Mouse (Mus musculus) heart, adult 2 months (tissue): Measurements from ENCODE around the gene Gramd1a. TPM values are rescaled to one million over a fixed set of nuclear protein-coding genes. Genes with fewer than 3 reads are reported as not detected.

Experiments used
- DNase-seq, 2 experiments: peaks; one replicate each; pipeline ENCODE4 v3.0.0; 2021
- H3K27ac ChIP-seq: fragments of 200-600 bp; 2 replicates; pipeline ENCODE4 v1.8.1; 2022
- H3K27me3 ChIP-seq: fragments of 200-500 bp; 2 replicates; pipeline ENCODE4 v1.6.1; 2012; ENCODE audit warnings: mild to moderate bottlenecking, low read length, inconsistent platforms, mixed read lengths; ENCODE audit not compliant: control insufficient read depth, insufficient read depth
- H3K36me3 ChIP-seq: fragments of 200-500 bp; 2 replicates; pipeline ENCODE4 v1.6.1; 2012; ENCODE audit warnings: low read length, inconsistent platforms; ENCODE audit not compliant: control insufficient read depth, insufficient read depth
- H3K4me1 ChIP-seq: fragments of 200-500 bp; 2 replicates; pipeline ENCODE4 v1.6.1; 2011; ENCODE audit warnings: low read length; ENCODE audit not compliant: control insufficient read depth, insufficient read depth
- H3K4me3 ChIP-seq: fragments of 200-600 bp; 2 replicates; pipeline ENCODE4 v1.8.1; 2022
- H3K79me2 ChIP-seq: fragments of 200-500 bp; replicated peaks from 2 replicates; pipeline ENCODE4 v1.6.1; 2012; ENCODE audit warnings: mild to moderate bottlenecking, inconsistent platforms, low read length, moderate library complexity, mixed read lengths; ENCODE audit not compliant: control insufficient read depth, insufficient read depth
- H3K9ac ChIP-seq: fragments of 200-500 bp; 2 replicates; pipeline ENCODE4 v1.6.1; 2012; ENCODE audit warnings: low read depth, mild to moderate bottlenecking, control low read depth, inconsistent platforms, low read length, mixed read lengths
- CTCF ChIP-seq: fragments of 200-600 bp; IDR thresholded peaks from 2 replicates; pipeline ENCODE4 v1.8.1; 2022; ENCODE audit warnings: antibody characterized with exemption, mild to moderate bottlenecking, moderate library complexity
- EP300 ChIP-seq: fragments of 200-500 bp; IDR thresholded peaks from 2 replicates; pipeline ENCODE4 v1.6.1; 2011; ENCODE audit warnings: low read depth, low read length, control low read depth; ENCODE audit not compliant: insufficient read depth
- POLR2A ChIP-seq: fragments of 200-500 bp; IDR thresholded peaks from 2 replicates; pipeline ENCODE4 v1.6.1; 2011; ENCODE audit warnings: mild to moderate bottlenecking, low read depth, low read length, control low read depth; ENCODE audit not compliant: insufficient read depth
- WGBS: fragments of 180-500 bp; shearing (Covaris S2); methylation state at CpG from one replicate; pipeline ENCODE4 v1.1.7; 2018; 5-methylcytosine and 5-hydroxymethylcytosine counted together
- intact Hi-C: fragments of 180-260 bp; cut with DNase I; formaldehyde crosslinking; loops from one replicate; pipeline ENCODE4 v1.15.1; 2025
- polyA plus RNA-seq: library from polyadenylated mRNA; depleted of rRNA; stranded (reverse); fragments of >200 nt; gene quantifications from 2 replicates; pipeline ENCODE4 v1.2.3, GENCODE M21; 2012; rRNA removed
- total RNA-seq, 2 experiments: library from RNA; stranded (reverse); gene quantifications; 2 replicates each; pipeline ENCODE4 v1.2.3; 2021

The Gramd1a gene
- total and polyA plus RNA-seq, 3 experiments = 27.9 to 64.3 (median 33.7) TPM

DNA sequence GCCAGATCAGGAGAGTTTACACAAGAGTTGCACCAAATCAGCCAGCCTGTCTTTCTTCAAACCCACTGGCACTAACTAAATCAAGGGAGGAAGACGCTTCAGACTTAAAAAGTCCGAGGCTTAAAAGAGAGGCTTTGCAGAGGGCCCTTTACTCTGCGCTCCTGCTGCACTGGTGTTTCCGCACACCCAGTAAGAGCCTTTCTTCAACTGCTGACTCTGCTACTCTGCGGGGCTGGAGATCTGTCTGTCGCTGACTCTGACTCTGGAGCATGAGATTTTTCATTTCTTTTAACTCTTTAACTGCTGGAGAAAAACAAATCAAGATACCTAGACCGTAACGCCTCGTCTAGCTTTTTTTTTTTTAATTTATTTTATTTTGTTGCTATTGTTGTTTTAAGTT is 71.6 kb downstream of the Gramd1a start:
- Histone ChIP-seq H3K27ac (peak overlapping the region; percentile 87), H3K4me3 (no peak overlapping the region), H3K9ac (no peak overlapping the region), H3K4me1 (peaks cover 18% of the 10 kb centered on the region), H3K79me2 (no peaks in the 10 kb centered on the region), H3K36me3 (no peaks in the 10 kb centered on the region), H3K27me3 (no peaks in the 10 kb centered on the region)
- intact Hi-C loops = no loop called here
- 72% methylated on average over 9 of the region's 9 CpGs for WGBS
- no peak for TF ChIP-seq EP300
- no peak for TF ChIP-seq CTCF
- TF ChIP-seq POLR2A = no peak
- no peak for DNase-seq

DNA sequence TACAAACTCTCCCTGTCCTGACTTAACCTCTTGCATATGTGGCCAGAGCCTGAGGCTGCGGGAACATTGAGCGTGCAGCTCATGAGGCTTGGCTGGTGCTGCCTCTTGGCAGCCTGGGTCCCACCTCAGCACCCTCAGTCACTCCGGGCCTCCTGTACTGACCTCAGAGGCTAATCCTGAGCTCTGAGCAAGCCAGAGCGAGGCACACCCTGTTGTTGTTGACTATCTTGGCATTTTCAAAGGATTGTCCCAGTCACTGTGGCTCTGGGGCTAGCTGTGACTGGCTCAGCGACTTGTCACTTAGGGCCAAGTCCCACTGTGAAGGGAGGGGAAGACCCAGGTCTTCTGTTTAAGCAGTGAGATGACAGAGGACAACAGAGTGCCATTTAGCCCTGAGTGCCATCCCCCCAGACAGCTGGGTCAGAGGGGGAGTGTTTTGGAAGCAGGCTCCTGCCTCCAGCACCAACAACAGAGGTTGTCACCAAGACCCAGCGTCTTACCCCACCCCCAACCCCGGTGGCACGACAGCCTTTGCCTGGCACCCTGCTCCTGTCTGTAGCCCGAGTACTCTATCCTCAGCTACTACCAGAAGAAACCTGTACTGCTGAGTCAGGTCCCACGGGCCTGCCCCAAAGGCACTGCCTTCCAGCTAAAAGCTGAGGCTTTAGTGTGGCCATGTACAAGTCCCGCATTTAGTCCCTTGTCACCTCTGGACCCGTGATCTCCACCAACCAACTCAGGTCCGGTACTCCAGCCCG is 72.7 kb downstream of the Gramd1a start:
- Histone ChIP-seq H3K4me3 (no peak overlapping the region), H3K79me2 (no peaks in the 10 kb centered on the region), H3K9ac (peak overlapping the region; percentile 21), H3K27ac (peak overlapping the region; percentile 87), H3K36me3 (no peaks in the 10 kb centered on the region), H3K27me3 (no peaks in the 10 kb centered on the region), H3K4me1 (peaks cover 16% of the 10 kb centered on the region)
- WGBS = 58% methylated on average over 14 of the region's 14 CpGs
- TF ChIP-seq EP300 = peak; percentile 98
- TF ChIP-seq CTCF = no peak
- TF ChIP-seq POLR2A = peak; percentile 42; the same call in 1 of the 2 replicates
- intact Hi-C loops = no loop called here
- DNase-seq = peak; percentile 82 to 88

- Histone ChIP-seq H3K36me3 (no peaks in the 10 kb centered on the region), H3K27me3 (no peaks in the 10 kb centered on the region), H3K4me1 (peaks cover 16% of the 10 kb centered on the region), H3K27ac (peak overlapping the region; percentile 87), H3K4me3 (no peak overlapping the region), H3K79me2 (no peaks in the 10 kb centered on the region), H3K9ac (no peak overlapping the region; the same call in 1 of the 2 replicates)
- DNase-seq = no peak
- TF ChIP-seq POLR2A = no peak
- TF ChIP-seq CTCF = no peak
- no peak for TF ChIP-seq EP300
- intact Hi-C loops = no loop called here
Observed at GRCm38 (mm10) chr7:31082106-31082505, 73.6 kb downstream of the Gramd1a start.

GRCm38 (mm10) chr7:31081106-31081505 is 74.6 kb downstream of the Gramd1a start:
- WGBS = 56% methylated on average over 1 of the region's 1 CpGs
- intact Hi-C loops = loop anchor here (2.0 kb wide), 1 partner anchor 22 kb away; the partner anchor contains the start of gene Lgi4
- Histone ChIP-seq H3K79me2 (no peaks in the 10 kb centered on the region), H3K9ac (no peak overlapping the region), H3K27me3 (no peaks in the 10 kb centered on the region), H3K4me1 (peaks cover 16% of the 10 kb centered on the region), H3K4me3 (no peak overlapping the region), H3K27ac (no peak overlapping the region; the same call in 1 of the 2 replicates), H3K36me3 (no peaks in the 10 kb centered on the region)
- TF ChIP-seq EP300 = no peak
- TF ChIP-seq CTCF = no peak
- no peak for DNase-seq

GRCm38 (mm10) chr7:31080611-31081010 is 75.1 kb downstream of the Gramd1a start:
- H3K4me3 ChIP-seq = no peak overlapping the region
- intact Hi-C loops = loop anchor here (2.0 kb wide), 1 partner anchor 22 kb away; the partner anchor contains the start of gene Lgi4
- TF ChIP-seq POLR2A (no peak), CTCF (no peak), EP300 (no peak)
- H3K27ac ChIP-seq = no peak overlapping the region
- DNase-seq = no peak
- no peaks in the 10 kb centered on the region for H3K36me3 ChIP-seq
- peaks cover 14% of the 10 kb centered on the region for H3K4me1 ChIP-seq
- 76% methylated on average over 3 of the region's 3 CpGs for WGBS
- H3K9ac ChIP-seq = no peak overlapping the region
- H3K79me2 ChIP-seq = no peaks in the 10 kb centered on the region
- no peaks in the 10 kb centered on the region for H3K27me3 ChIP-seq

Other genes with a start within 250 kb of the Gramd1a start
- gene Mag, start 241.0 kb downstream of the Gramd1a start, total RNA-seq = not detected
- gene Mag, start 241.0 kb downstream of the Gramd1a start, polyA plus RNA-seq = 0.27 and 0.32 TPM in 2 replicates
- gene Hamp2, start 231.2 kb downstream of the Gramd1a start, total RNA-seq = 1 to 10 TPM; 2.8 to 4.5 TPM
- 2.1 and 4.7 TPM in 2 replicates for gene Hamp2, start 231.2 kb downstream of the Gramd1a start, polyA plus RNA-seq
- gene Hamp, start 211.9 kb downstream of the Gramd1a start, total RNA-seq = 10 to 100 TPM; 11.8 to 14.2 TPM
- gene Hamp, start 211.9 kb downstream of the Gramd1a start, polyA plus RNA-seq = 114 and 141 TPM in 2 replicates
- gene Usf2, start 199.1 kb downstream of the Gramd1a start, total RNA-seq = 100 to 1,000 TPM; 103 to 110 TPM
- 124 and 135 TPM in 2 replicates for gene Usf2, start 199.1 kb downstream of the Gramd1a start, polyA plus RNA-seq
- gene Lsr, start 182.4 kb downstream of the Gramd1a start, total RNA-seq = 1 to 10 TPM; 3.7 to 4.3 TPM
- 5.6 and 7.6 TPM in 2 replicates for gene Lsr, start 182.4 kb downstream of the Gramd1a start, polyA plus RNA-seq
- gene Fam187b, start 182.1 kb downstream of the Gramd1a start, total RNA-seq = not detected
- gene Fam187b, start 182.1 kb downstream of the Gramd1a start, polyA plus RNA-seq = 0.29 and 0.53 TPM in 2 replicates
- 10 to 100 TPM; 30.5 to 31.1 TPM for gene Fxyd5, start 113.4 kb downstream of the Gramd1a start, total RNA-seq
- 45.0 and 55.2 TPM in 2 replicates for gene Fxyd5, start 113.4 kb downstream of the Gramd1a start, polyA plus RNA-seq
- 1 to 10 TPM in 1 of 2 experiments, under 1 TPM in 1; 0.63 to 1.5 TPM for gene Fxyd7, start 104.4 kb downstream of the Gramd1a start, total RNA-seq
- 2.9 and 3.4 TPM in 2 replicates for gene Fxyd7, start 104.4 kb downstream of the Gramd1a start, polyA plus RNA-seq
- 100 to 1,000 TPM; 839 to 985 TPM for gene Fxyd1, start 98.7 kb downstream of the Gramd1a start, total RNA-seq
- 1,788 and 1,851 TPM in 2 replicates for gene Fxyd1, start 98.7 kb downstream of the Gramd1a start, polyA plus RNA-seq
- 1 to 10 TPM; 3.8 to 3.9 TPM for gene Lgi4, start 96.6 kb downstream of the Gramd1a start, total RNA-seq
- 5.4 and 6.5 TPM in 2 replicates for gene Lgi4, start 96.6 kb downstream of the Gramd1a start, polyA plus RNA-seq
- gene Fxyd3, start 79.2 kb downstream of the Gramd1a start, total RNA-seq = 1 to 10 TPM; 1.6 to 2.5 TPM
- 4.9 and 5.5 TPM in 2 replicates for gene Fxyd3, start 79.2 kb downstream of the Gramd1a start, polyA plus RNA-seq
- gene Hpn, start 40.6 kb downstream of the Gramd1a start, total RNA-seq = 1 to 10 TPM; 1.7 to 2.6 TPM
- gene Hpn, start 40.6 kb downstream of the Gramd1a start, polyA plus RNA-seq = 2.8 and 5.1 TPM in 2 replicates
- gene Scn1b, start 28.9 kb downstream of the Gramd1a start, total RNA-seq = 10 to 100 TPM; 31.8 to 32.5 TPM
- gene Scn1b, start 28.9 kb downstream of the Gramd1a start, polyA plus RNA-seq = 39.7 and 41.9 TPM in 2 replicates
- not detected for gene Scgb2b2, start 134.6 kb upstream of the Gramd1a start, total RNA-seq
- not detected in 2 replicates for gene Scgb2b2, start 134.6 kb upstream of the Gramd1a start, polyA plus RNA-seq
- gene Scgb1b2, start 135.9 kb upstream of the Gramd1a start, total RNA-seq = not detected
- gene Scgb1b2, start 135.9 kb upstream of the Gramd1a start, polyA plus RNA-seq = not detected in 2 replicates
- not detected for gene Scgb2b3, start 206.2 kb upstream of the Gramd1a start, total RNA-seq
- not detected in 2 replicates for gene Scgb2b3, start 206.2 kb upstream of the Gramd1a start, polyA plus RNA-seq
- gene Scgb1b3, start 219.7 kb upstream of the Gramd1a start, total RNA-seq = not detected
- gene Scgb1b3, start 219.7 kb upstream of the Gramd1a start, polyA plus RNA-seq = not detected in 2 replicates